Mouse (Mus musculus) testis, adult 2 months (tissue): ENCODE measurements around the gene Mrpl51. TPM values are rescaled to one million over a fixed set of nuclear protein-coding genes. Genes with fewer than 3 reads are reported as not detected.

Source experiments
- H3K27ac ChIP-seq: fragments of 200-500 bp; 2 replicates; pipeline ENCODE4 v1.5.1; 2012; ENCODE audit warnings: low read depth, low read length; ENCODE audit not compliant: control insufficient read depth, insufficient read depth
- H3K27me3 ChIP-seq: fragments of 200-500 bp; 2 replicates; pipeline ENCODE4 v1.6.1; 2012; ENCODE audit warnings: mild to moderate bottlenecking, low read length, moderate library complexity; ENCODE audit not compliant: control insufficient read depth, insufficient read depth
- H3K36me3 ChIP-seq: fragments of 200-500 bp; 2 replicates; pipeline ENCODE4 v1.6.1; 2012; ENCODE audit warnings: mild to moderate bottlenecking, low read length; ENCODE audit not compliant: control insufficient read depth, insufficient read depth
- H3K4me1 ChIP-seq: fragments of 200-500 bp; 2 replicates; pipeline ENCODE4 v1.6.1; 2012; ENCODE audit warnings: low read length; ENCODE audit not compliant: control insufficient read depth, insufficient read depth
- H3K4me3 ChIP-seq: fragments of 200-500 bp; 2 replicates; pipeline ENCODE4 v1.5.1; 2012; ENCODE audit warnings: low read depth, mild to moderate bottlenecking, low read length, moderate library complexity, mixed read lengths; ENCODE audit not compliant: control insufficient read depth
- CTCF ChIP-seq: fragments of 200-500 bp; IDR thresholded peaks from 2 replicates; pipeline ENCODE4 v1.5.1; 2012; ENCODE audit warnings: low read depth, mild to moderate bottlenecking, inconsistent platforms, low read length, moderate library complexity; ENCODE audit not compliant: control insufficient read depth, insufficient read depth, insufficient replicate concordance
- POLR2A ChIP-seq: fragments of 200-500 bp; IDR thresholded peaks from 2 replicates; pipeline ENCODE4 v1.6.1; 2012; ENCODE audit warnings: low read depth, mild to moderate bottlenecking, inconsistent platforms, low read length, moderate library complexity; ENCODE audit not compliant: control insufficient read depth
- polyA plus RNA-seq: library from polyadenylated mRNA; depleted of rRNA; stranded (reverse); fragments of >200 nt; gene quantifications from 2 replicates; pipeline ENCODE4 v1.2.3, GENCODE M21; 2012

Gene Mrpl51
- polyA plus RNA-seq, 1 experiment, result 171 TPM

GRCm38 (mm10) chr6:125215148-125215954 is 23.8 kb downstream of the Mrpl51 start, which contains the start of gene Vamp1:
TSS of gene Vamp1 (plus strand) at chr6:125215551.
- Histone ChIP-seq H3K27ac (peak within 1 kb of the TSS; percentile 76), H3K4me3 (peak within 1 kb of the TSS; percentile 92), H3K4me1 (peaks cover 7% of the 10 kb centered on the region), H3K27me3 (no peaks in the 10 kb centered on the region), H3K36me3 (0 out of 2 replicates have a peak, but pooled peaks cover 1% of the 10 kb centered on the region)
- TF ChIP-seq CTCF, result no peak
- peak; percentile 94 for TF ChIP-seq POLR2A

GRCm38 (mm10) chr6:125216898-125217297 is 25.3 kb downstream of the Mrpl51 start:
- Histone ChIP-seq H3K27me3 (no peaks in the 10 kb centered on the region), H3K27ac (no peak overlapping the region), H3K4me1 (peaks cover 7% of the 10 kb centered on the region), H3K4me3 (no peak overlapping the region), H3K36me3 (0 out of 2 replicates have a peak, but pooled peaks cover 1% of the 10 kb centered on the region)
- no peak for TF ChIP-seq POLR2A
- no peak for TF ChIP-seq CTCF

- TF ChIP-seq CTCF (no peak), POLR2A (no peak)
- Histone ChIP-seq H3K4me3 (no peak overlapping the region), H3K4me1 (peaks cover 7% of the 10 kb centered on the region), H3K27ac (no peak overlapping the region), H3K27me3 (no peaks in the 10 kb centered on the region), H3K36me3 (0 out of 2 replicates have a peak, but pooled peaks cover 1% of the 10 kb centered on the region)
Measured at GRCm38 (mm10) chr6:125217899-125218298, 26.3 kb downstream of the Mrpl51 start.

- TF ChIP-seq POLR2A, result no peak
- TF ChIP-seq CTCF, result peak; percentile 9; the same call in 1 of the 2 replicates
- peaks cover 7% of the 10 kb centered on the region for H3K4me1 ChIP-seq
- H3K27ac ChIP-seq, result no peak overlapping the region
- no peaks in the 10 kb centered on the region for H3K27me3 ChIP-seq
- H3K36me3 ChIP-seq, result 0 out of 2 replicates have a peak, but pooled peaks cover 1% of the 10 kb centered on the region
- no peak overlapping the region for H3K4me3 ChIP-seq
Measured at GRCm38 (mm10) chr6:125218963-125219362, 27.4 kb downstream of the Mrpl51 start.

GRCm38 (mm10) chr6:125221115-125221745 is 29.6 kb downstream of the Mrpl51 start:
- Histone ChIP-seq H3K4me1 (no peaks in the 10 kb centered on the region), H3K36me3 (0 out of 2 replicates have a peak, but pooled peaks cover 1% of the 10 kb centered on the region), H3K4me3 (no peak overlapping the region), H3K27me3 (no peaks in the 10 kb centered on the region), H3K27ac (no peak overlapping the region)
- TF ChIP-seq POLR2A, result no peak
- TF ChIP-seq CTCF, result no peak

GRCm38 (mm10) chr6:125222146-125222545 is 30.5 kb downstream of the Mrpl51 start:
- no peak overlapping the region for H3K27ac ChIP-seq
- TF ChIP-seq CTCF (no peak), POLR2A (no peak)
- H3K4me1 ChIP-seq, result no peaks in the 10 kb centered on the region
- H3K4me3 ChIP-seq, result no peak overlapping the region
- no peaks in the 10 kb centered on the region for H3K27me3 ChIP-seq
- H3K36me3 ChIP-seq, result 0 out of 2 replicates have a peak, but pooled peaks cover 1% of the 10 kb centered on the region

- Histone ChIP-seq H3K27me3 (no peaks in the 10 kb centered on the region), H3K36me3 (0 out of 2 replicates have a peak, but pooled peaks cover 1% of the 10 kb centered on the region), H3K27ac (no peak overlapping the region), H3K4me1 (no peaks in the 10 kb centered on the region), H3K4me3 (no peak overlapping the region)
- no peak for TF ChIP-seq POLR2A
- no peak for TF ChIP-seq CTCF
Measured at GRCm38 (mm10) chr6:125222577-125222976, 31.0 kb downstream of the Mrpl51 start.
